Comparison of ENCODE assay signal across 11 mouse cellular contexts in the genomic region with DNA sequence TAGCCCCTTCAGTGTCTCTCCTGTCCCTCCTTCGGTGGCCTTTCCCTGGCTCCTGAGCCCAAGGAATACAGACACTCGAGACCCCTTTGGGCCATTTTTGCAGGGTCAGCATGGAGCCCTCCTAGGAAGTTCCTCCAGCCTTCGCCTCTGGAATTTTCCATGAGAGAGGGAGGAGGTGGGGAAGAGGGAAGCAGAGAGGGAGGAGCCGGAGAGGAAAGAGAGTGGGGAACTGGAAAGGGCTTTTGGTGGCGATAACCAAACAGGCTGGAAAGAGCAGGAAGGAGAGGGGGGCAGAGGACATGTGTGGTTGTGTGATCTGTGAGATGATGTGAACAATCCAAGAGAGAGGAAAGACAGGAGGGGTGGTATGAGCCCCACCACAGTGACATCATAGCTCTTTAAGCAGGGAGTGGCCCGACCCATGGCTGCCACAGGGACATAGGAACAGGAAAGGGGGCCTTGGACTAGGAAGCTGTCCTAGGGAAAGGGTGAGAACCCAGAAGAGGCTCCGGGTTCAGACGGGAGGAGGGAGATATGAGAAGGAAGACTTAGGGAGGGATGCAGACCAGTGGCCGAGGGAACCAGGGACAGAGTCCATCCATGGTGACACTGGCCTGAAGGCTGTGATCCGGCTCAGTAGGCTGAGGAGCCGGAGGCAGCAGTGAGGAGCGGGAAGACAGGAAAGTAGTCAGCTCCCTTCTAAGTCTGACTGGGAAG. TPM values are rescaled to one million over a fixed set of nuclear protein-coding genes. Genes with fewer than 3 reads are reported as not detected.
DNase-seq lines count a peak whose midpoint lies in the region; ATAC-seq and TF ChIP-seq lines count a peak whose summit lies in the region.
"Had no signal": no experiment of that assay in that cellular context is flagged by ENCODE, and none has a peak within 500 bp of the region (broad histone marks: within the 10 kb centered on the region; RNA-seq: fewer than 3 reads in every experiment).

No protein-coding gene starts in this region.

- H3K27ac ChIP-seq in forebrain, embryonic 12.5 days = 0 out of 2 replicates have a peak overlapping the region, but pooled peaks have one; percentile 25
- H3K27ac ChIP-seq in forebrain, embryonic 16.5 days (ENCODE audit: low read length) = no peak overlapping the region
- H3K27ac ChIP-seq in neural tube, embryonic 14.5 days (ENCODE audit: low read depth, low read length) = no peak overlapping the region
- peak overlapping the region; percentile 56 for H3K27ac ChIP-seq in limb, embryonic 14.5 days (replicated peaks; ENCODE audit: low read depth, low read length)
- peak overlapping the region; percentile 82 for H3K27ac ChIP-seq in stomach, postnatal 0 days (replicated peaks)

- no peak overlapping the region for H3K9ac ChIP-seq in forebrain, embryonic 12.5 days
- no peak overlapping the region for H3K9ac ChIP-seq in forebrain, embryonic 16.5 days (replicated peaks; ENCODE audit: low read depth, low read length)
- 0 out of 2 replicates have a peak overlapping the region, but pooled peaks have one; percentile 16 for H3K9ac ChIP-seq in neural tube, embryonic 14.5 days (replicated peaks; ENCODE audit: low read depth, low read length)
- H3K9ac ChIP-seq in limb, embryonic 14.5 days (ENCODE audit: low read depth, low read length, severe bottlenecking) = 0 out of 2 replicates have a peak overlapping the region, but pooled peaks have one; percentile 9
- 0 out of 2 replicates have a peak overlapping the region, but pooled peaks have one; percentile 2 for H3K9ac ChIP-seq in stomach, postnatal 0 days (ENCODE audit: low read length)

- H3K4me3 ChIP-seq in forebrain, embryonic 12.5 days (replicated peaks) = no peak overlapping the region
- H3K4me3 ChIP-seq in forebrain, embryonic 16.5 days (replicated peaks; ENCODE audit: low read length) = no peak overlapping the region
- H3K4me3 ChIP-seq in neural tube, embryonic 14.5 days (ENCODE audit: low read depth, low read length) = no peak overlapping the region
- H3K4me3 ChIP-seq in limb, embryonic 14.5 days (replicated peaks; ENCODE audit: low read length) = no peak overlapping the region
- no peak overlapping the region for H3K4me3 ChIP-seq in stomach, postnatal 0 days (ENCODE audit: low read depth, low read length)

- no peaks in the 10 kb centered on the region for H3K9me3 ChIP-seq in forebrain, embryonic 12.5 days
- no peaks in the 10 kb centered on the region for H3K9me3 ChIP-seq in forebrain, embryonic 16.5 days (ENCODE audit: control insufficient read depth, low read length)
- no peaks in the 10 kb centered on the region for H3K9me3 ChIP-seq in neural tube, embryonic 14.5 days (ENCODE audit: control insufficient read depth, low read length)
- H3K9me3 ChIP-seq in limb, embryonic 14.5 days (ENCODE audit: control insufficient read depth, low read length) = no peaks in the 10 kb centered on the region
- no peaks in the 10 kb centered on the region for H3K9me3 ChIP-seq in stomach, postnatal 0 days (ENCODE audit: control insufficient read depth, low read length)

- H3K36me3 ChIP-seq in forebrain, embryonic 12.5 days (replicated peaks) = no peaks in the 10 kb centered on the region
- H3K36me3 ChIP-seq in forebrain, embryonic 16.5 days (ENCODE audit: control insufficient read depth, insufficient read depth) = no peaks in the 10 kb centered on the region
- H3K36me3 ChIP-seq in neural tube, embryonic 14.5 days (ENCODE audit: control insufficient read depth, insufficient read depth, low read length) = no peaks in the 10 kb centered on the region
- H3K36me3 ChIP-seq in limb, embryonic 14.5 days (ENCODE audit: control insufficient read depth, insufficient read depth, low read length) = no peaks in the 10 kb centered on the region
- H3K36me3 ChIP-seq in stomach, postnatal 0 days (ENCODE audit: control insufficient read depth, insufficient read depth, low read length) = no peaks in the 10 kb centered on the region

- no peak for ATAC-seq in forebrain, embryonic 12.5 days (ENCODE audit: low FRiP score)
- no peak for ATAC-seq in forebrain, embryonic 16.5 days
- no peak for ATAC-seq in neural tube, embryonic 14.5 days (ENCODE audit: low read depth)
- no peak for ATAC-seq in limb, embryonic 14.5 days (ENCODE audit: low FRiP score, low read depth)
- peak; percentile 28; the same call in 1 of the 2 replicates for ATAC-seq in stomach, postnatal 0 days (ENCODE audit: low FRiP score, low TSS enrichment)

- TF ChIP-seq EP300 in stomach, postnatal 0 days (optimal IDR thresholded peaks at IDR 0.05) = no peak

- no peak overlapping the region for H3K4me2 ChIP-seq in forebrain, embryonic 12.5 days
- H3K4me2 ChIP-seq in forebrain, embryonic 16.5 days (ENCODE audit: low read length) = no peak overlapping the region
- no peak overlapping the region for H3K4me2 ChIP-seq in neural tube, embryonic 14.5 days (ENCODE audit: low read depth, low read length)
- H3K4me2 ChIP-seq in limb, embryonic 14.5 days (replicated peaks; ENCODE audit: low read depth, low read length, severe bottlenecking) = no peak overlapping the region
- H3K4me2 ChIP-seq in stomach, postnatal 0 days (replicated peaks; ENCODE audit: low read depth) = no peak overlapping the region

- peaks cover 11% of the 10 kb centered on the region for H3K4me1 ChIP-seq in forebrain, embryonic 12.5 days
- H3K4me1 ChIP-seq in forebrain, embryonic 16.5 days (replicated peaks; ENCODE audit: control insufficient read depth, insufficient read depth, low read length) = no peaks in the 10 kb centered on the region
- no peaks in the 10 kb centered on the region for H3K4me1 ChIP-seq in neural tube, embryonic 14.5 days (ENCODE audit: control insufficient read depth, insufficient read depth, low read length)
- H3K4me1 ChIP-seq in limb, embryonic 14.5 days (ENCODE audit: control insufficient read depth, insufficient read depth, low read length) = peaks cover 12% of the 10 kb centered on the region
- peaks cover 3% of the 10 kb centered on the region for H3K4me1 ChIP-seq in stomach, postnatal 0 days (replicated peaks; ENCODE audit: control insufficient read depth, insufficient read depth)

- 71% methylated on average over 12 of the region's 12 CpGs for WGBS in forebrain, embryonic 12.5 days
- WGBS in forebrain, embryonic 16.5 days = 56% methylated on average over 12 of the region's 12 CpGs
- 61% methylated on average over 12 of the region's 12 CpGs for WGBS in neural tube, embryonic 14.5 days
- WGBS in limb, embryonic 14.5 days = 48% methylated on average over 12 of the region's 12 CpGs
- WGBS in stomach, postnatal 0 days = 41% methylated on average over 12 of the region's 12 CpGs

- no peak for DNase-seq in neural tube, embryonic 10.5 days (ENCODE audit: extremely low spot score, low spot score)
- DNase-seq in limb, embryonic 14.5 days (ENCODE audit: low spot score) = no peak
- DNase-seq in stomach, postnatal 0 days (ENCODE audit: low spot score) = no peak
- DNase-seq in right cerebral cortex, adult 2 months (ENCODE audit: low spot score in 2 of 2) = no peak
- no peak for DNase-seq in adrenal gland, postnatal 25 days

- peaks cover 26% of the 10 kb centered on the region for H3K27me3 ChIP-seq in forebrain, embryonic 12.5 days
- no peaks in the 10 kb centered on the region for H3K27me3 ChIP-seq in forebrain, embryonic 16.5 days (replicated peaks; ENCODE audit: control insufficient read depth, insufficient read depth, low read length)
- no peaks in the 10 kb centered on the region for H3K27me3 ChIP-seq in neural tube, embryonic 14.5 days (ENCODE audit: control insufficient read depth, insufficient read depth, low read length)
- no peaks in the 10 kb centered on the region for H3K27me3 ChIP-seq in limb, embryonic 14.5 days (ENCODE audit: control insufficient read depth, insufficient read depth, low read length)
- no peaks in the 10 kb centered on the region for H3K27me3 ChIP-seq in stomach, postnatal 0 days (ENCODE audit: control insufficient read depth, insufficient read depth, low read length)

- TF ChIP-seq CTCF in stomach, postnatal 0 days (IDR thresholded peaks at IDR 0.05; ENCODE audit: low read depth) = no peak

- TF ChIP-seq POLR2A in limb, embryonic 14.5 days (IDR thresholded peaks at IDR 0.05; ENCODE audit: borderline replicate concordance, extremely low read depth, insufficient read depth, insufficient read length) = no peak

RNA-seq across cellular contexts. Expression of a gene that starts 6.4 kb away (rescaled TPM):
- polyA plus RNA-seq in forebrain, embryonic 12.5 days (2016; fragmentation: Nextera tagmentation; extraction: Ambion mirVana) = 3.2 and 3.4 TPM in 2 replicates
- polyA plus RNA-seq in forebrain, embryonic 16.5 days (2015; fragmentation: Nextera tagmentation; extraction: Ambion mirVana) = 2.6 and 2.8 TPM in 2 replicates
- 1.5 and 4.8 TPM in 2 replicates for polyA plus RNA-seq in neural tube, embryonic 14.5 days (2014; fragmentation: Nextera tagmentation; extraction: Ambion mirVana)
- 12.3 and 16.1 TPM in 2 replicates for polyA plus RNA-seq in limb, embryonic 14.5 days (2012; rRNA removed)
- 8.9 and 10.5 TPM in 2 replicates for polyA plus RNA-seq in limb, embryonic 14.5 days (2014; fragmentation: Nextera tagmentation; extraction: Ambion mirVana)
- 3.6 and 6.0 TPM in 2 replicates for polyA plus RNA-seq in stomach, postnatal 0 days (2015; fragmentation: Nextera tagmentation; extraction: Ambion mirVana)
- 10.2 and 13.4 TPM in 2 replicates for total RNA-seq in adrenal gland, postnatal 25 days (2021)
- total RNA-seq: megakaryocyte-erythroid progenitor cell, adult 5-6 weeks had no signal

RNA-seq across cellular contexts. Expression of a gene that starts 42.5 kb away (rescaled TPM):
- polyA plus RNA-seq in forebrain, embryonic 12.5 days (2016; fragmentation: Nextera tagmentation; extraction: Ambion mirVana) = not detected in 2 replicates
- not detected in 2 replicates for polyA plus RNA-seq in forebrain, embryonic 16.5 days (2015; fragmentation: Nextera tagmentation; extraction: Ambion mirVana)
- 0.37 TPM in 1 of 2 replicates, not detected in the other for polyA plus RNA-seq in neural tube, embryonic 14.5 days (2014; fragmentation: Nextera tagmentation; extraction: Ambion mirVana)
- 0.09 TPM in 1 of 2 replicates, not detected in the other for polyA plus RNA-seq in limb, embryonic 14.5 days (2012; rRNA removed)
- polyA plus RNA-seq in limb, embryonic 14.5 days (2014; fragmentation: Nextera tagmentation; extraction: Ambion mirVana) = not detected in 2 replicates
- polyA plus RNA-seq in stomach, postnatal 0 days (2015; fragmentation: Nextera tagmentation; extraction: Ambion mirVana) = 0.02 TPM in 1 of 2 replicates, not detected in the other
- not detected in 2 replicates for total RNA-seq in adrenal gland, postnatal 25 days (2021)
- total RNA-seq: hematopoietic stem cell, adult 5-6 weeks; megakaryocyte-erythroid progenitor cell, adult 5-6 weeks had no signal
- polyA plus RNA-seq: cortical plate, adult 2 months had no signal

Comparison
In these comparisons a context has a peak if more than half of its experiments do, and no peak if none do; other contexts are left out.
1. H3K27ac ChIP-seq: peak in forebrain, embryonic 12.5 days (single experiment), limb, embryonic 14.5 days (single experiment) and stomach, postnatal 0 days (single experiment); none in forebrain, embryonic 16.5 days (single experiment) and neural tube, embryonic 14.5 days (single experiment).
2. H3K9ac ChIP-seq: peak in neural tube, embryonic 14.5 days (single experiment), limb, embryonic 14.5 days (single experiment) and stomach, postnatal 0 days (single experiment); none in forebrain, embryonic 12.5 days (single experiment) and forebrain, embryonic 16.5 days (single experiment).